Mouse (Mus musculus): ENCODE data around the gene Manbal. TPM values are rescaled to one million over a fixed set of nuclear protein-coding genes. Genes with fewer than 3 reads are reported as not detected.
"Not testable (repeated sequence)": the region's sequence is repeated elsewhere in the genome, so short reads cannot be mapped to it uniquely, and the experiment has no call there.

Manbal gene
- polyA plus RNA-seq, 1 experiment from 2014 or later: 123 TPM

DNA sequence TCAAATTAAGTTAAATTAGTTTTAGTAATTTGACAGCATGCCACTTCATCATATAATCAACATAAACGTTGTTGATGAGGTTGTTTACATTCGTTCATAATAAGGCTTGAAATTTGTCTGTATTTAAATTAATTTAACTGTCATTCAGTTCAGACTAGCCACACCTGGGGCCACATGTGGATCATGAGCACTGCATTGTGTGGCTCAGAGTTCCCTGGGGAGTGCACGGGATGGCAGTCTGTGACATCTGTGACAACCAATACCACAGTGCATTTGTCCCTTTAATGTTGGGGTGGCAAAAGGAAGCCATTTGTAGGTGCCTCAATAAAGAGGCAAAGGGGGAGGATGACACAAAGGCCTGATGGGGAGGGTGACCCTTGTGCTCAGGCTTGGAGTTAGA is 9.6 kb downstream of the Manbal start:
- H3K27me3 ChIP-seq (replicated peaks; ENCODE audit: control insufficient read depth, insufficient read depth, low read length): no peaks in the 10 kb centered on the region
- no peak for ATAC-seq
- H3K4me3 ChIP-seq (ENCODE audit: low read length): no peak overlapping the region
- H3K4me1 ChIP-seq (ENCODE audit: control insufficient read depth, insufficient read depth, low read depth, low read length): peaks cover 7% of the 10 kb centered on the region
- 21% methylated on average over 3 of the region's 3 CpGs for WGBS
- H3K27ac ChIP-seq (ENCODE audit: low read depth, low read length): no peak overlapping the region
- no peak overlapping the region for H3K9ac ChIP-seq (ENCODE audit: low read depth, low read length)
- H3K9me3 ChIP-seq (ENCODE audit: control insufficient read depth, low read length): no peaks in the 10 kb centered on the region
- no peaks in the 10 kb centered on the region for H3K36me3 ChIP-seq (ENCODE audit: control insufficient read depth, insufficient read depth, low read length)
- H3K4me2 ChIP-seq (ENCODE audit: low read length): no peak overlapping the region

DNA sequence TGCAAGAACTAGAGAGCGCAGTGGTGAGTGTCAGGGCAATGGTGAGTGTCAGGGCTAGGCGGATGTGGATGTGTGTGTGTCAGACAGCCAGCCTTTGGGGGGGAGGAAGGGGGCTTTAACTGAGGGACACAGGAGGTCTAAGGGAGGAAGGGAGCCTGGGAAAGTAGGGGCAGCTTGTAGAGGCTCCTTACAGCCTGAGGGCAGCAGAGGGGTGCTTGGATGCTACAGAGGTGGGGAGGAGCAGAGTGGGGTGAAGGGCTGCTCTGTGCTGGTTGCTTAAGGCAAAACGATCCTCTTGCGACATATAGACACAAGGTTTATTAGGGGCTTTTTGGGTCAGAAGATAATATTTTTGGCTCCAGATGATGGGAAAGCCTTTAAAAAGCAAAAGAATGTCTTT is 17.4 kb downstream of the Manbal start:
- H3K9ac ChIP-seq (ENCODE audit: low read depth, low read length): no peak overlapping the region
- no peaks in the 10 kb centered on the region for H3K27me3 ChIP-seq (replicated peaks; ENCODE audit: control insufficient read depth, insufficient read depth, low read length)
- H3K4me1 ChIP-seq (ENCODE audit: control insufficient read depth, insufficient read depth, low read depth, low read length): no peaks in the 10 kb centered on the region
- 77% methylated on average over 4 of the region's 4 CpGs for WGBS
- no peaks in the 10 kb centered on the region for H3K9me3 ChIP-seq (ENCODE audit: control insufficient read depth, low read length)
- H3K36me3 ChIP-seq (ENCODE audit: control insufficient read depth, insufficient read depth, low read length): no peaks in the 10 kb centered on the region
- H3K4me3 ChIP-seq (ENCODE audit: low read length): no peak overlapping the region
- no peak for ATAC-seq
- H3K4me2 ChIP-seq (ENCODE audit: low read length): no peak overlapping the region
- no peak overlapping the region for H3K27ac ChIP-seq (ENCODE audit: low read depth, low read length)

DNA sequence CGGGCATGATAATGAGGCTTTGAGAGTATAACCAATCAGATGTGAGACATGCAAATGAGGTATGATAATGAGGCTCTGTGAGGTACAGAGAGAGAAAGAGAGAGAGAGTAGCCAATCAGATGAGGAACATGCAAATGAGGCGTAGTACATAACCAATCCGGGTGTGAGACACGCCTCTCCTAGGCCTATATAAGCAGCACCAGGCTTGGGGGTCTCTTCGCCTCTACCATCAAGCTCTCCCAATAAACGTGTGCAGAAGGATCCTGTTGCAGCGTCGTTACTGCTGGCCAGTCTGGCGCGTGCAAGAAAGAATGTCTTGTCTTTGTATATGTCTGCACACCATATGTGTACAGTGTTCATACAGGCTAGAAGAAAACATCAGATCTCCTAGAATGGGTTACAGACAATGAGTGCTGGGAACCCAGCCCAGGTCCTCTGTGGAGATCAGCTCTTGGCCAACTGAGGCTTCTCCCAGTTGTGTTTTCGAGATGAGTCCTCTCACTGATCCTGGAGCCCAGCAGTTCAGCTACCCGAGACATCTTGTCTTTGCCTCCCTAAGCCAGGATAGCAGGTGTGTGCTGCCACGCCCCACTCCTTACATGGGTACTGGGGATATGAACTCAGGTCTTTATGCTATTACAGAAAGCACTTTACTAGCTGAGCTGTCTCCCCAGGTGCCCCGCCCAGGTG is 21.7 kb downstream of the Manbal start:
- H3K9me3 ChIP-seq (ENCODE audit: control insufficient read depth, low read length); H3K27me3 ChIP-seq (replicated peaks; ENCODE audit: control insufficient read depth, insufficient read depth, low read length); H3K36me3 ChIP-seq (ENCODE audit: control insufficient read depth, insufficient read depth, low read length); ATAC-seq; H3K27ac ChIP-seq (ENCODE audit: low read depth, low read length); H3K4me3 ChIP-seq (ENCODE audit: low read length); H3K4me2 ChIP-seq (ENCODE audit: low read length); H3K4me1 ChIP-seq (ENCODE audit: control insufficient read depth, insufficient read depth, low read depth, low read length); H3K9ac ChIP-seq (ENCODE audit: low read depth, low read length): not testable (repeated sequence)
- 95% methylated on average over 14 of the region's 14 CpGs for WGBS

DNA sequence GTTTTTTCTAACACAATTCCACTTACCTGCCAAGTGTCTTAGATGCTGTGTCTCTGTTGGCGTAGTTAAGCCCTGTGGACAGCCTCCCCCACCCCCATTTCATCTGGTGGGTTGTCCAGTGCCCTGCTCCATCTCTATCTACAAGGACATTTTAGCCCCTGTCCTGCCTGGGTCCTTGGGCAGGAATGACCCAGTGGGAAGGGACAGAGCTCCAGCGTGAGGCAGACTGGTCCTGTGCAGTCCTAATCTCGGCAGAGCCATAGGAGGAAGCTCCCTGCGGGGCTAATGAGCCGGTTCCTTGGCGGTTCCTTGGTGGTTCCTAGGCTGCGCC is 22.2 kb downstream of the Manbal start:
- WGBS: 85% methylated on average over 7 of the region's 7 CpGs
- ATAC-seq: no peak
- no peaks in the 10 kb centered on the region for H3K27me3 ChIP-seq (replicated peaks; ENCODE audit: control insufficient read depth, insufficient read depth, low read length)
- no peak overlapping the region for H3K4me3 ChIP-seq (ENCODE audit: low read length)
- H3K9ac ChIP-seq (ENCODE audit: low read depth, low read length): no peak overlapping the region
- no peak overlapping the region for H3K4me2 ChIP-seq (ENCODE audit: low read length)
- no peak overlapping the region; the same call in 1 of the 2 replicates for H3K27ac ChIP-seq (ENCODE audit: low read depth, low read length)
- no peaks in the 10 kb centered on the region for H3K36me3 ChIP-seq (ENCODE audit: control insufficient read depth, insufficient read depth, low read length)
- H3K9me3 ChIP-seq (ENCODE audit: control insufficient read depth, low read length): no peaks in the 10 kb centered on the region
- H3K4me1 ChIP-seq (ENCODE audit: control insufficient read depth, insufficient read depth, low read depth, low read length): no peaks in the 10 kb centered on the region

DNA sequence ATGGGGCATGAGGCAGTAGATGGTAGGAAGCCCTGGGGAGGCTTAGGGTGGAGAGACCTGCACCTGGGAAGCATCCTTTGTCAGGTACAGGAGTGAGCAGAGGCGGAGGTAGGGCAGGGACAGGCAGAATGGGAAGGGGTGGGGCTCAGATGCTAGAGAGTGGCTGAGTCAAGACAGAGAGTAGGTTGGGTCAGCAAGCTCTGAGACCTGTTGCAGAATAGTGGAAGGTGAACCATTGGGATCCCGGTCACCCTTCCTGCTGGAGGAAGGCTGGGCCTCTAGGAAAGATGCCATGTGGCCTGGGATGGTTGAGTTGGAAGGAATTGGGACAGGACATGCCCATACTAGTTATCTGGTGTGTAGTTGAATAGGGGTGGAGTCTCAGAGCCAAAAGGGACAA is 24.9 kb downstream of the Manbal start:
- Histone ChIP-seq H3K9ac (ENCODE audit: low read depth, low read length) (no peak overlapping the region), H3K27me3 (replicated peaks; ENCODE audit: control insufficient read depth, insufficient read depth, low read length) (no peaks in the 10 kb centered on the region), H3K36me3 (ENCODE audit: control insufficient read depth, insufficient read depth, low read length) (peaks cover 12% of the 10 kb centered on the region; the same call in 1 of the 2 replicates), H3K4me3 (ENCODE audit: low read length) (no peak overlapping the region), H3K9me3 (ENCODE audit: control insufficient read depth, low read length) (no peaks in the 10 kb centered on the region), H3K4me2 (ENCODE audit: low read length) (no peak overlapping the region), H3K27ac (ENCODE audit: low read depth, low read length) (no peak overlapping the region), H3K4me1 (ENCODE audit: control insufficient read depth, insufficient read depth, low read depth, low read length) (peaks cover 3% of the 10 kb centered on the region; the same call in 1 of the 2 replicates)
- WGBS: 91% methylated on average over 2 of the region's 2 CpGs
- no peak for ATAC-seq

DNA sequence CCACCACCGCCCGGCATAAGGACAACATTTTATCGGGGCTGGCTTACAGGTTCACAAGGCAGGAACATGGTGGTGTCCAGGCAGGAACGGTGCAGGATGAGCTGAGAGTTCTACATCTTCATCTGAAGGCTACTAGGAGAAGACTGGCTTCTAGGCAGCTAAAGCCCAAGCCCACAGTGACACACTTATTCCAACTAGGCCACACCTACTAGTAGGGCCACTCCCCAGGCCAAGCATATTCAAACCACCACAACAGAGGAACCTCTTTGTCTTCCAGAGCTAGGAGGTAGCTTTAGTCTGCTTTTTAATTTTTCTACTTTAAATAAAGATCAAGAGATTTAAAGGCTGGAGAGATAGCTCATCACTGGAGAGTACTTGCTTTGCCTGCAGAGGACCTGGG is 26.2 kb downstream of the Manbal start:
- Histone ChIP-seq H3K4me3 (ENCODE audit: low read length) (no peak overlapping the region), H3K4me1 (ENCODE audit: control insufficient read depth, insufficient read depth, low read depth, low read length) (peaks cover 3% of the 10 kb centered on the region; the same call in 1 of the 2 replicates), H3K27me3 (replicated peaks; ENCODE audit: control insufficient read depth, insufficient read depth, low read length) (no peaks in the 10 kb centered on the region), H3K36me3 (ENCODE audit: control insufficient read depth, insufficient read depth, low read length) (peaks cover 23% of the 10 kb centered on the region), H3K27ac (ENCODE audit: low read depth, low read length) (no peak overlapping the region), H3K9ac (ENCODE audit: low read depth, low read length) (no peak overlapping the region), H3K4me2 (ENCODE audit: low read length) (no peak overlapping the region), H3K9me3 (ENCODE audit: control insufficient read depth, low read length) (peaks cover 4% of the 10 kb centered on the region; the same call in 1 of the 2 replicates)
- 98% methylated on average over 4 of the region's 4 CpGs for WGBS
- ATAC-seq: no peak

DNA sequence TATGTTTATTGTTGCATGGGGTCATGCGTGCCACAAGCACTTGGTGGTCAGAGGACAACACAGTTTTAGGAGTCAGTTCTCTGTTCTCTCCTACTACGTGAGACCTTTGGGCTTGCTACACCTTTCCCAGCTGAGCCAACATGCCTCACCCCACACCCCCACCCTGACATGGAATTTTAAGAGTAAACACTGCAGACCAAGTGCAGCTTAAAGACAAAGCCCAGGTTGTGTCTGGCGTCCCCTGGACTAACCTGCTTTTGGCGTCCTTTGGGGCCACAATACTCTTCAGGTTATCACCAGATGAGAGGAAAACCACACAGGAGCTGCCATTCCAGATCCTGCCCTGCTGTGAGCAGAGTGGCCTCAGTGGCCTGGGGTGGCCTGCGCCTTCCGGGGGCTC is 27.5 kb downstream of the Manbal start:
- Histone ChIP-seq H3K36me3 (ENCODE audit: control insufficient read depth, insufficient read depth, low read length) (peaks cover 24% of the 10 kb centered on the region), H3K27ac (ENCODE audit: low read depth, low read length) (no peak overlapping the region), H3K9ac (ENCODE audit: low read depth, low read length) (no peak overlapping the region), H3K9me3 (ENCODE audit: control insufficient read depth, low read length) (peaks cover 4% of the 10 kb centered on the region; the same call in 1 of the 2 replicates), H3K4me1 (ENCODE audit: control insufficient read depth, insufficient read depth, low read depth, low read length) (peaks cover 3% of the 10 kb centered on the region; the same call in 1 of the 2 replicates), H3K4me3 (ENCODE audit: low read length) (no peak overlapping the region), H3K4me2 (ENCODE audit: low read length) (no peak overlapping the region), H3K27me3 (replicated peaks; ENCODE audit: control insufficient read depth, insufficient read depth, low read length) (no peaks in the 10 kb centered on the region)
- WGBS: 67% methylated on average over 6 of the region's 6 CpGs
- no peak for ATAC-seq

DNA sequence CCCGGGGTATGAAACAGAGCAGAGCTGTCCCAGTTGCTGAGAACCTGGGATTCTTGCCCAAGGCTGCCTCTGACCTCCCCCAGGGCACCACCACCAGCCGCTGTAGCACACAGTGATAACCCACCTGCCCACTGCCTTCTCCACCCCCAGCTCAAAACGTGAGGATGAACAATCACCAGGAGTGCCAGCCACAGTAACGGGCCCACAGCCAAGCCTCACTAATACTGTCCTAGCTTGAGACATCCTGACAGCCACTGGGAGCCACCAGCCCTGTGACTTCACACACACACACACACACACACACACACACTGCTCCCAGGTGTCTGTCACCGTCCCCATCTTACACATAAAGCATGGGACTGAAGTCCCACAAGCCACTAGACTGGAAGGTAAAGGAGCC is 28.0 kb downstream of the Manbal start:
- no peaks in the 10 kb centered on the region for H3K27me3 ChIP-seq (replicated peaks; ENCODE audit: control insufficient read depth, insufficient read depth, low read length)
- peak overlapping the region; percentile 17; the same call in 1 of the 2 replicates for H3K27ac ChIP-seq (ENCODE audit: low read depth, low read length)
- 70% methylated on average over 5 of the region's 5 CpGs for WGBS
- no peak overlapping the region for H3K9ac ChIP-seq (ENCODE audit: low read depth, low read length)
- no peak overlapping the region for H3K4me2 ChIP-seq (ENCODE audit: low read length)
- H3K4me3 ChIP-seq (ENCODE audit: low read length): no peak overlapping the region
- peaks cover 4% of the 10 kb centered on the region; the same call in 1 of the 2 replicates for H3K9me3 ChIP-seq (ENCODE audit: control insufficient read depth, low read length)
- peaks cover 24% of the 10 kb centered on the region for H3K36me3 ChIP-seq (ENCODE audit: control insufficient read depth, insufficient read depth, low read length)
- no peak for ATAC-seq
- peaks cover 3% of the 10 kb centered on the region; the same call in 1 of the 2 replicates for H3K4me1 ChIP-seq (ENCODE audit: control insufficient read depth, insufficient read depth, low read depth, low read length)

DNA sequence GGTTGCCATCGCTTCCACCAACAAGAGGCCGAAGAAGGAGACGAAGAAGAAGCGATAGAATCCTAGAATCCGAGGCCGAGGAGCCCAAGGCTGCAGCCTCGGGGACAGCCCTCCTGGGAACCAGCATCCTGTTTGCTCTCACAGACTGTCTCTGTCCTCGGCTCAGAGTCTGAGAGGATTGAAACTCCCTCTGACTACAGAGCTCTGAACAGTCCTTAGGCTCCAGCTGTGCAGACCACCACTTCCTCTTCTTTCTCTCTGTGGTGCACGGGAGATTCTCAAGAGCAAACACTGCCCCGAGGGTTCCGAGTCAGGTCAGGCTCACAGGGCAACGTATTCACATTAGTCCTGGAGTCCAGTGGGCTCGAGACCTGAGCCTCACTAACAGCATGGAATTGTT is 28.6 kb downstream of the Manbal start:
- Histone ChIP-seq H3K36me3 (ENCODE audit: control insufficient read depth, insufficient read depth, low read length) (peaks cover 24% of the 10 kb centered on the region), H3K4me2 (ENCODE audit: low read length) (no peak overlapping the region), H3K4me3 (ENCODE audit: low read length) (no peak overlapping the region), H3K4me1 (ENCODE audit: control insufficient read depth, insufficient read depth, low read depth, low read length) (peaks cover 3% of the 10 kb centered on the region; the same call in 1 of the 2 replicates), H3K9me3 (ENCODE audit: control insufficient read depth, low read length) (peaks cover 4% of the 10 kb centered on the region; the same call in 1 of the 2 replicates), H3K27ac (ENCODE audit: low read depth, low read length) (peak overlapping the region; percentile 17; the same call in 1 of the 2 replicates), H3K9ac (ENCODE audit: low read depth, low read length) (no peak overlapping the region), H3K27me3 (replicated peaks; ENCODE audit: control insufficient read depth, insufficient read depth, low read length) (no peaks in the 10 kb centered on the region)
- ATAC-seq: 0 out of 2 replicates have a peak, but pooled peaks have one; percentile 18
- WGBS: 62% methylated on average over 13 of the region's 13 CpGs

All from hindbrain, embryonic 16.5 days (tissue).